Mouse (Mus musculus) heart, embryonic 11.5 days (tissue): Measurements from ENCODE around the gene Scmh1. TPM values are rescaled to one million over a fixed set of nuclear protein-coding genes. Genes with fewer than 3 reads are reported as not detected.

Experiments
- ATAC-seq: fragments of 200-750 bp; cut with Nextera tagmentation; replicated peaks from 2 replicates; pipeline ENCODE4 v1.8.0; 2017; ENCODE audit warnings: moderate library complexity; ENCODE audit not compliant: insufficient number of reproducible peaks, low FRiP score, low TSS enrichment
- H3K27ac ChIP-seq: fragments of 300-500 bp; sonication (generic); 2 replicates; pipeline ENCODE4 v1.5.1; 2014; ENCODE audit warnings: mild to moderate bottlenecking, low read depth, low read length
- H3K27me3 ChIP-seq: fragments of 300-500 bp; sonication (generic); 2 replicates; pipeline ENCODE4 v1.6.1; 2014; ENCODE audit warnings: mild to moderate bottlenecking, low read length, mixed read lengths; ENCODE audit not compliant: control insufficient read depth, insufficient read depth
- H3K36me3 ChIP-seq: fragments of 300-500 bp; sonication (generic); 2 replicates; pipeline ENCODE4 v1.6.1; 2014; ENCODE audit warnings: mild to moderate bottlenecking, low read length, moderate library complexity, mixed read lengths; ENCODE audit not compliant: control insufficient read depth, insufficient read depth
- H3K4me1 ChIP-seq: fragments of 300-500 bp; sonication (generic); 2 replicates; pipeline ENCODE4 v1.6.1; 2014; ENCODE audit warnings: low read length; ENCODE audit not compliant: control insufficient read depth, insufficient read depth
- H3K4me2 ChIP-seq: fragments of 300-500 bp; sonication (generic); 2 replicates; pipeline ENCODE4 v1.6.1; 2014; ENCODE audit warnings: mild to moderate bottlenecking, moderate library complexity
- H3K4me3 ChIP-seq: fragments of 300-500 bp; sonication (generic); 2 replicates; pipeline ENCODE4 v1.5.1; 2014; ENCODE audit warnings: low read depth, low read length
- H3K9ac ChIP-seq: fragments of 300-500 bp; sonication (generic); 2 replicates; pipeline ENCODE4 v1.6.1; 2014; ENCODE audit warnings: mild to moderate bottlenecking, low read depth, low read length, moderate library complexity
- H3K9me3 ChIP-seq: fragments of 300-500 bp; sonication (generic); replicated peaks from 2 replicates; pipeline ENCODE4 v1.6.1; 2016; ENCODE audit warnings: low read length; ENCODE audit not compliant: control insufficient read depth
- WGBS: fragments of 180-500 bp; shearing (Covaris S2); extraction: QIAGEN DNeasy Blood & Tissue Kit; methylation state at CpG from one replicate; pipeline ENCODE4 v1.1.7; 2014; ENCODE audit not compliant: insufficient replicate concordance; 5-methylcytosine and 5-hydroxymethylcytosine counted together
- polyA plus RNA-seq: library from polyadenylated mRNA; unstranded; fragments of >200 nt; fragmentation: Nextera tagmentation; extraction: Ambion mirVana; gene quantifications from 2 replicates; pipeline ENCODE4 v1.2.1, GENCODE M21; 2014

The Scmh1 gene
- polyA plus RNA-seq, 1 experiment from 2014 or later: 67.0 TPM

GRCm38 (mm10) chr4:120570438-120571069, 165.5 kb downstream of the Scmh1 start:
- WGBS: 1% methylated on average over 27 of the region's 27 CpGs
- ATAC-seq: no peak; the same call in 1 of the 2 replicates

DNA sequence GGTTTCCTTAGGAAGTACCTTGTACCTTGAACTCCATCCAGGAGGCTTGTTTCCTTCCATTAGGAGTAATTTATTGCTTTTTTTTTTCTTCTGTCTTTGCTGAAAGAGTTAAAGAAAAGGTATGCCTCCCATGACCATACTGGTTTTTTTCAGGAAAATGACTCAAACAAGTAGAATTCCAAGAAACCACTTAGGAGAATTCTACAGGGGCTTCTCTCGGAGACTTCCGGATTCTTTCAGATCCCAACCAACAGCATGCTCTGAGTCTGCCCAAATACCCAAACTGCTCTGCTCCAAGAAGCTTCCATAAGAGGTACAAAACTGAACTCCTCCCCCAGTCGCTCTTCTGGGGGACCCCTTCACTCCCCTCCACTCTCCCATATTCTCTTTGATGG, 166.0 kb downstream of the Scmh1 start:
- no peaks in the 10 kb centered on the region for H3K36me3 ChIP-seq
- peak overlapping the region; percentile 71 for H3K4me2 ChIP-seq
- 55% methylated on average over 3 of the region's 3 CpGs for WGBS
- peak overlapping the region; percentile 91; the same call in 1 of the 2 replicates for H3K27ac ChIP-seq
- no peak for ATAC-seq
- H3K4me3 ChIP-seq: peak overlapping the region; percentile 82; the same call in 1 of the 2 replicates
- peaks cover 24% of the 10 kb centered on the region for H3K4me1 ChIP-seq
- no peaks in the 10 kb centered on the region for H3K9me3 ChIP-seq
- H3K9ac ChIP-seq: peak overlapping the region; percentile 90
- no peaks in the 10 kb centered on the region for H3K27me3 ChIP-seq

More at GRCm38 (mm10) chr4:120570438-120571069, 165.5 kb downstream of the Scmh1 start:
- no peaks in the 10 kb centered on the region for H3K9me3 ChIP-seq
- peak overlapping the region; percentile 82 for H3K4me3 ChIP-seq
- no peaks in the 10 kb centered on the region for H3K36me3 ChIP-seq
- H3K27me3 ChIP-seq: no peaks in the 10 kb centered on the region
- peak overlapping the region; percentile 71 for H3K4me2 ChIP-seq
- H3K4me1 ChIP-seq: peaks cover 24% of the 10 kb centered on the region
- peak overlapping the region; percentile 91 for H3K27ac ChIP-seq
- H3K9ac ChIP-seq: peak overlapping the region; percentile 90

GRCm38 (mm10) chr4:120571691-120572090, 166.6 kb downstream of the Scmh1 start:
- Histone ChIP-seq H3K4me2 (no peak overlapping the region), H3K27ac (no peak overlapping the region), H3K27me3 (no peaks in the 10 kb centered on the region), H3K9ac (no peak overlapping the region), H3K9me3 (no peaks in the 10 kb centered on the region), H3K4me3 (no peak overlapping the region), H3K4me1 (peaks cover 24% of the 10 kb centered on the region), H3K36me3 (no peaks in the 10 kb centered on the region)
- no peak for ATAC-seq
- 61% methylated on average over 3 of the region's 3 CpGs for WGBS

Other genes with a start within 250 kb of the Scmh1 start
- 0.30 and 0.87 TPM in 2 replicates for gene Edn2, start 244.1 kb upstream of the Scmh1 start, polyA plus RNA-seq
- gene Foxo6, start 117.9 kb upstream of the Scmh1 start, polyA plus RNA-seq: 0.21 and 0.29 TPM in 2 replicates
- gene Slfnl1, start 127.0 kb downstream of the Scmh1 start, polyA plus RNA-seq: 0.24 TPM in 1 of 2 replicates, not detected in the other
- gene Ctps, start 165.0 kb downstream of the Scmh1 start, polyA plus RNA-seq: 107 and 119 TPM in 2 replicates
- 0.59 TPM in 1 of 2 replicates, not detected in the other for gene Gm8439, start 183.5 kb downstream of the Scmh1 start, polyA plus RNA-seq